Comparison of ENCODE assay signal across 11 mouse cellular contexts in the genomic region with DNA sequence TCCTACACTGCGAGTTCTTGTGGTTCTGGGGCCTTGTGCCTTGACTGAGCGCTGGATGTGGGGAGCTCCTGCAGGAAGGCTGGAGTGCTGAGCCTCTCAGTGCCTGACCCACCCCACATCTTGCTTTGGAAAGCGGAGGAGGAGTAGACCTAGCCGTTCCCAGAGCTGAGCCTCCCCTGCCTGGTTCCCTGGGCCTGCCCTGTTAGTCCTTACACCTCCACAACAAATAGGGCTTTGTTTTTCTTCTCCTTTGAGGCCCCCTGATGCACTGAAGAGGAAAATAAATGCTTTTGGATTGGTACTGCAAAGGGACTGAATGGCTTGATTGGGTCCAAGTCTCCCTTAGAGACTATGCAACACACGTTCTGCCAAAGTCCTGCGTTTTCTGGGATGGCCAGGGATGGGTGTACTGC. TPM values are rescaled to one million over a fixed set of nuclear protein-coding genes. Genes with fewer than 3 reads are reported as not detected.
A peak's percentile ranks its signal among the peaks of the same experiment; 100 is the strongest.
DNase-seq lines count a peak whose midpoint lies in the region; ATAC-seq lines count a peak whose summit lies in the region.
"Had no signal": no experiment of that assay in that cellular context is flagged by ENCODE, and none has a peak within 500 bp of the region (broad histone marks: within the 10 kb centered on the region; RNA-seq: fewer than 3 reads in every experiment).

No protein-coding gene starts in this region.

- 56% methylated on average over 6 of the region's 6 CpGs for WGBS in heart, embryonic 11.5 days (ENCODE audit: insufficient replicate concordance)
- 21% methylated on average over 6 of the region's 6 CpGs for WGBS in hindbrain, embryonic 13.5 days
- WGBS in midbrain, embryonic 12.5 days: 17% methylated on average over 6 of the region's 6 CpGs

- no peak overlapping the region for H3K4me2 ChIP-seq in heart, embryonic 11.5 days
- H3K4me2 ChIP-seq in hindbrain, embryonic 13.5 days: no peak overlapping the region
- no peak overlapping the region for H3K4me2 ChIP-seq in midbrain, embryonic 12.5 days (replicated peaks)
- H3K4me2 ChIP-seq: heart, embryonic 15.5 days; lung, embryonic 15.5 days had no signal

- ATAC-seq in heart, embryonic 11.5 days (replicated peaks; ENCODE audit: insufficient number of reproducible peaks, low FRiP score, low TSS enrichment): no peak; the same call in 1 of the 2 replicates
- ATAC-seq in hindbrain, embryonic 13.5 days (ENCODE audit: low FRiP score): peak; percentile 68
- peak; percentile 61 for ATAC-seq in midbrain, embryonic 12.5 days (ENCODE audit: low FRiP score, low read depth)
- no peak for ATAC-seq in inflammation-experienced regulatory T-cells, adult 6 months

- no peaks in the 10 kb centered on the region for H3K27me3 ChIP-seq in heart, embryonic 11.5 days (ENCODE audit: control insufficient read depth, insufficient read depth, low read length)
- H3K27me3 ChIP-seq in hindbrain, embryonic 13.5 days: no peaks in the 10 kb centered on the region
- peaks cover 20% of the 10 kb centered on the region; the same call in 1 of the 2 replicates for H3K27me3 ChIP-seq in midbrain, embryonic 12.5 days
- H3K27me3 ChIP-seq: heart, embryonic 15.5 days; lung, embryonic 15.5 days had no signal

- DNase-seq in heart, postnatal 36 days: no peak
- DNase-seq in Muller cell, postnatal 12 days (ENCODE audit: inconsistent ontology term): peak; percentile 28
- no peak for DNase-seq in gastrocnemius, adult 18-20 months (ENCODE audit: low spot score)
- no peak for DNase-seq in right cerebral cortex, postnatal 25 days
- DNase-seq: cerebellum, adult 11 months had no signal

- H3K4me1 ChIP-seq in heart, embryonic 11.5 days (ENCODE audit: control insufficient read depth, insufficient read depth, low read length): peaks cover 7% of the 10 kb centered on the region; the same call in 1 of the 2 replicates
- peaks cover 23% of the 10 kb centered on the region for H3K4me1 ChIP-seq in hindbrain, embryonic 13.5 days (replicated peaks)
- peaks cover 20% of the 10 kb centered on the region for H3K4me1 ChIP-seq in midbrain, embryonic 12.5 days

- intact Hi-C loops in heart, postnatal 36 days (cut with DNase I): no loop called here

- H3K9ac ChIP-seq in heart, embryonic 11.5 days (ENCODE audit: low read depth, low read length): 0 out of 2 replicates have a peak overlapping the region, but pooled peaks have one; percentile 10
- H3K9ac ChIP-seq in hindbrain, embryonic 13.5 days: no peak overlapping the region
- no peak overlapping the region for H3K9ac ChIP-seq in midbrain, embryonic 12.5 days (replicated peaks)
- H3K9ac ChIP-seq: heart, embryonic 15.5 days; lung, embryonic 15.5 days had no signal

- H3K9me3 ChIP-seq in heart, embryonic 11.5 days (replicated peaks; ENCODE audit: control insufficient read depth, low read length): no peaks in the 10 kb centered on the region
- no peaks in the 10 kb centered on the region for H3K9me3 ChIP-seq in hindbrain, embryonic 13.5 days
- H3K9me3 ChIP-seq in midbrain, embryonic 12.5 days: no peaks in the 10 kb centered on the region
- H3K9me3 ChIP-seq: heart, embryonic 15.5 days; lung, embryonic 15.5 days had no signal

- no peaks in the 10 kb centered on the region for H3K36me3 ChIP-seq in heart, embryonic 11.5 days (ENCODE audit: control insufficient read depth, insufficient read depth, low read length)
- no peaks in the 10 kb centered on the region for H3K36me3 ChIP-seq in hindbrain, embryonic 13.5 days
- no peaks in the 10 kb centered on the region for H3K36me3 ChIP-seq in midbrain, embryonic 12.5 days
- H3K36me3 ChIP-seq: heart, embryonic 15.5 days; lung, embryonic 15.5 days had no signal

- no peak overlapping the region for H3K27ac ChIP-seq in heart, embryonic 11.5 days (ENCODE audit: low read depth, low read length)
- H3K27ac ChIP-seq in hindbrain, embryonic 13.5 days: peak overlapping the region; percentile 64; the same call in 1 of the 2 replicates
- H3K27ac ChIP-seq in midbrain, embryonic 12.5 days (replicated peaks): peak overlapping the region; percentile 31
- H3K27ac ChIP-seq: heart, embryonic 15.5 days; lung, embryonic 15.5 days had no signal

- H3K4me3 ChIP-seq in heart, embryonic 11.5 days (ENCODE audit: low read depth, low read length): no peak overlapping the region
- no peak overlapping the region for H3K4me3 ChIP-seq in hindbrain, embryonic 13.5 days
- H3K4me3 ChIP-seq in midbrain, embryonic 12.5 days: no peak overlapping the region
- H3K4me3 ChIP-seq: heart, embryonic 15.5 days; lung, embryonic 15.5 days had no signal

RNA-seq across cellular contexts. Expression of gene Dapp1, which starts 3.7 kb away (rescaled TPM):
- polyA plus RNA-seq in heart, embryonic 11.5 days (2014; fragmentation: Nextera tagmentation; extraction: Ambion mirVana): 14.0 and 15.4 TPM in 2 replicates
- 1 to 10 TPM; 4.5 to 5.1 TPM for total RNA-seq in heart, postnatal 36 days (2021)
- 1.8 and 1.9 TPM in 2 replicates for polyA plus RNA-seq in hindbrain, embryonic 13.5 days (2015; fragmentation: Nextera tagmentation; extraction: Ambion mirVana)
- 2.1 and 2.3 TPM in 2 replicates for polyA plus RNA-seq in midbrain, embryonic 12.5 days (2016; fragmentation: Nextera tagmentation; extraction: Ambion mirVana)
- polyA plus RNA-seq in inflammation-experienced regulatory T-cells, adult 6 months (2017; shearing (Covaris generic)): 10 to 100 TPM; 74.8 to 86.0 (median 84.5) TPM
- 1 to 10 TPM; 1.7 to 3.7 TPM for total RNA-seq in gastrocnemius, adult 18-20 months (2021)

RNA-seq across cellular contexts. Expression of gene Lamtor3, which starts 59.3 kb away (rescaled TPM):
- polyA plus RNA-seq in heart, embryonic 11.5 days (2014; fragmentation: Nextera tagmentation; extraction: Ambion mirVana): 97.0 and 97.2 TPM in 2 replicates
- 10 to 100 TPM; 91.1 to 93.8 TPM for total RNA-seq in heart, postnatal 36 days (2021)
- polyA plus RNA-seq in hindbrain, embryonic 13.5 days (2015; fragmentation: Nextera tagmentation; extraction: Ambion mirVana): 121 and 130 TPM in 2 replicates
- polyA plus RNA-seq in midbrain, embryonic 12.5 days (2016; fragmentation: Nextera tagmentation; extraction: Ambion mirVana): 94.8 and 103 TPM in 2 replicates
- polyA plus RNA-seq in inflammation-experienced regulatory T-cells, adult 6 months (2017; shearing (Covaris generic)): 100 to 1,000 TPM in 1 of 3 experiments, 10 to 100 TPM in 2; 65.0 to 110 (median 74.0) TPM
- total RNA-seq in gastrocnemius, adult 18-20 months (2021): 10 to 100 TPM; 46.6 to 50.5 TPM

Comparison
In these comparisons a context has a peak if more than half of its experiments do, and no peak if none do; other contexts are left out.
1. ATAC-seq: peak in hindbrain, embryonic 13.5 days (single experiment) and midbrain, embryonic 12.5 days (single experiment); none in heart, embryonic 11.5 days (single experiment) and inflammation-experienced regulatory T-cells, adult 6 months (single experiment).